Mouse (Mus musculus) lung, postnatal 0 days (tissue): ENCODE measurements around the gene AI467606. TPM values are rescaled to one million over a fixed set of nuclear protein-coding genes. Genes with fewer than 3 reads are reported as not detected.
A peak's percentile ranks its signal among the peaks of the same experiment; 100 is the strongest.

Experiments
- ATAC-seq: fragments of 200-750 bp; cut with Nextera tagmentation; 2 replicates; pipeline ENCODE4 v1.8.0; 2017; ENCODE audit warnings: moderate library complexity
- DNase-seq: peaks from one replicate; pipeline ENCODE4 v3.0.0-alpha.2; 2016; ENCODE audit warnings: low spot score
- H3K27ac ChIP-seq: fragments of 300-500 bp; sonication (generic); 2 replicates; pipeline ENCODE4 v1.5.1; 2014; ENCODE audit warnings: antibody characterized with exemption, mild to moderate bottlenecking, low read length, mixed read lengths
- H3K27me3 ChIP-seq: fragments of 300-500 bp; sonication (generic); replicated peaks from 2 replicates; pipeline ENCODE4 v1.6.1; 2014; ENCODE audit warnings: low read length, mixed read lengths; ENCODE audit not compliant: insufficient read depth
- H3K36me3 ChIP-seq: fragments of 300-500 bp; sonication (generic); 2 replicates; pipeline ENCODE4 v1.6.1; 2014; ENCODE audit warnings: low read length, mixed read lengths; ENCODE audit not compliant: insufficient read depth
- H3K4me1 ChIP-seq: fragments of 300-500 bp; sonication (generic); 2 replicates; pipeline ENCODE4 v1.6.1; 2014; ENCODE audit warnings: antibody characterized with exemption, low read depth, low read length, mixed read lengths; ENCODE audit not compliant: insufficient read depth
- H3K4me2 ChIP-seq: fragments of 300-500 bp; sonication (generic); replicated peaks from 2 replicates; pipeline ENCODE4 v1.6.1; 2014; ENCODE audit warnings: low read depth, mild to moderate bottlenecking, low read length, moderate library complexity, mixed read lengths
- H3K4me3 ChIP-seq: fragments of 300-500 bp; sonication (generic); 2 replicates; pipeline ENCODE4 v1.5.1; 2014; ENCODE audit warnings: low read depth, low read length
- H3K9ac ChIP-seq: fragments of 300-500 bp; sonication (generic); replicated peaks from 2 replicates; pipeline ENCODE4 v1.6.1; 2014; ENCODE audit warnings: low read depth, mild to moderate bottlenecking
- H3K9me3 ChIP-seq: fragments of 300-500 bp; sonication (generic); 2 replicates; pipeline ENCODE4 v1.6.1; 2016; ENCODE audit warnings: low read length, mixed read lengths
- CTCF ChIP-seq: IDR thresholded peaks from 2 replicates; pipeline ENCODE4 v1.5.1; 2016; ENCODE audit warnings: antibody characterized with exemption, mild to moderate bottlenecking
- EP300 ChIP-seq: IDR thresholded peaks from 2 replicates; pipeline ENCODE4 v1.6.1; 2016; ENCODE audit warnings: antibody characterized with exemption, mild to moderate bottlenecking, control low read depth
- WGBS: fragments of 180-500 bp; shearing (Covaris S2); extraction: QIAGEN DNeasy Blood & Tissue Kit; methylation state at CpG from one replicate; pipeline ENCODE4 v1.1.7; 2014; 5-methylcytosine and 5-hydroxymethylcytosine counted together
- polyA plus RNA-seq: library from polyadenylated mRNA; unstranded; fragments of >200 nt; fragmentation: Nextera tagmentation; extraction: Ambion mirVana; gene quantifications from 2 replicates; pipeline ENCODE4 v1.2.1, GENCODE M21; 2015

The AI467606 gene
- 14.6 and 16.0 TPM in 2 replicates for polyA plus RNA-seq

GRCm38 (mm10) chr7:127091114-127091896 lies at the start of gene AI467606:
Gene AI467606 (plus strand): TSS chr7:127091359.
- ATAC-seq (peak; percentile 90), DNase-seq (peak; percentile 88)
- 51% methylated on average over 16 of the region's 16 CpGs for WGBS
- Histone ChIP-seq H3K9ac (peak within 1 kb of the TSS; percentile 36), H3K27me3 (no peaks in the 10 kb centered on the region), H3K4me3 (peak within 1 kb of the TSS; percentile 17; the same call in 1 of the 2 replicates), H3K27ac (peak within 1 kb of the TSS; percentile 66), H3K36me3 (no peaks in the 10 kb centered on the region), H3K4me2 (peak within 1 kb of the TSS; percentile 44), H3K9me3 (no peaks in the 10 kb centered on the region), H3K4me1 (0 out of 2 replicates have a peak, but pooled peaks cover 5% of the 10 kb centered on the region)
- TF ChIP-seq CTCF, result no peak
- no peak for TF ChIP-seq EP300

- Histone ChIP-seq H3K4me1 (peaks cover 8% of the 10 kb centered on the region; the same call in 1 of the 2 replicates), H3K36me3 (no peaks in the 10 kb centered on the region), H3K27me3 (no peaks in the 10 kb centered on the region), H3K4me2 (peak within 1 kb of the TSS; percentile 94), H3K9ac (peak within 1 kb of the TSS; percentile 48), H3K4me3 (peak within 1 kb of the TSS; percentile 80), H3K27ac (peak within 1 kb of the TSS; percentile 33), H3K9me3 (no peaks in the 10 kb centered on the region)
- DNase-seq (peak; percentile 95), ATAC-seq (peak; percentile 95)
- WGBS, result 1% methylated on average over 53 of the region's 53 CpGs
- no peak for TF ChIP-seq CTCF
- TF ChIP-seq EP300, result peak; percentile 38
Observed at GRCm38 (mm10) chr7:127041851-127042672, 49.1 kb upstream of the AI467606 start, which contains the start of gene Kif22. Gene Kif22 (minus strand): TSS chr7:127042471.

- ATAC-seq (no peak), DNase-seq (no peak)
- Histone ChIP-seq H3K4me2 (no peak overlapping the region), H3K27ac (no peak overlapping the region), H3K36me3 (no peaks in the 10 kb centered on the region), H3K4me1 (no peaks in the 10 kb centered on the region), H3K27me3 (no peaks in the 10 kb centered on the region), H3K9ac (no peak overlapping the region), H3K4me3 (no peak overlapping the region), H3K9me3 (no peaks in the 10 kb centered on the region)
- WGBS, result 51% methylated on average over 5 of the region's 5 CpGs
- no peak for TF ChIP-seq EP300
- TF ChIP-seq CTCF, result peak; percentile 44
Observed at GRCm38 (mm10) chr7:127055026-127055585, 36.1 kb upstream of the AI467606 start.

GRCm38 (mm10) chr7:127065538-127065937 lies 25.6 kb upstream of the AI467606 start:
- H3K36me3 ChIP-seq, result no peaks in the 10 kb centered on the region
- no peak for ATAC-seq

GRCm38 (mm10) chr7:127066317-127066716 lies 24.8 kb upstream of the AI467606 start:
- WGBS, result 63% methylated on average over 4 of the region's 4 CpGs
- H3K27me3 ChIP-seq, result no peaks in the 10 kb centered on the region
- no peaks in the 10 kb centered on the region for H3K4me1 ChIP-seq
- no peak overlapping the region for H3K4me2 ChIP-seq
- TF ChIP-seq CTCF (no peak), EP300 (no peak)
- H3K27ac ChIP-seq, result no peak overlapping the region
- H3K9me3 ChIP-seq, result no peaks in the 10 kb centered on the region
- H3K4me3 ChIP-seq, result no peak overlapping the region
- ATAC-seq (no peak), DNase-seq (no peak)
- H3K36me3 ChIP-seq, result no peaks in the 10 kb centered on the region
- no peak overlapping the region for H3K9ac ChIP-seq

More at GRCm38 (mm10) chr7:127065538-127065937, 25.6 kb upstream of the AI467606 start:
- Histone ChIP-seq H3K4me2 (no peak overlapping the region), H3K9ac (no peak overlapping the region), H3K4me1 (no peaks in the 10 kb centered on the region), H3K27ac (no peak overlapping the region), H3K4me3 (no peak overlapping the region), H3K9me3 (no peaks in the 10 kb centered on the region), H3K27me3 (no peaks in the 10 kb centered on the region)
- DNase-seq, result no peak
- TF ChIP-seq CTCF (peak; percentile 23), EP300 (no peak)
- WGBS, result 82% methylated on average over 6 of the region's 6 CpGs
